Mouse (Mus musculus) embryonic facial prominence, embryonic 14.5 days (tissue): ENCODE measurements around the gene 9930022D16Rik. TPM values are rescaled to one million over a fixed set of nuclear protein-coding genes. Genes with fewer than 3 reads are reported as not detected.

ENCODE experiments used
- ATAC-seq: fragments of 200-750 bp; cut with Nextera tagmentation; 2 replicates; pipeline ENCODE4 v1.8.0; 2017; ENCODE audit warnings: low read depth, moderate number of reproducible peaks, moderate TSS enrichment
- DNase-seq: peaks from one replicate; pipeline ENCODE4 v3.0.0-alpha.2; 2015; ENCODE audit warnings: low spot score
- H3K27ac ChIP-seq: fragments of 300-500 bp; sonication (generic); replicated peaks from 2 replicates; pipeline ENCODE4 v1.5.1; 2014; ENCODE audit warnings: low read depth, mild to moderate bottlenecking, low read length, moderate library complexity
- H3K27me3 ChIP-seq: fragments of 300-500 bp; sonication (generic); replicated peaks from 2 replicates; pipeline ENCODE4 v1.6.1; 2014; ENCODE audit warnings: low read length; ENCODE audit not compliant: control insufficient read depth, insufficient read depth
- H3K36me3 ChIP-seq: fragments of 300-500 bp; sonication (generic); 2 replicates; pipeline ENCODE4 v1.6.1; 2014; ENCODE audit warnings: low read length, mixed read lengths; ENCODE audit not compliant: control insufficient read depth, insufficient read depth
- H3K4me1 ChIP-seq: fragments of 300-500 bp; sonication (generic); 2 replicates; pipeline ENCODE4 v1.6.1; 2014; ENCODE audit warnings: antibody characterized with exemption, low read length; ENCODE audit not compliant: control insufficient read depth, insufficient read depth
- H3K4me2 ChIP-seq: fragments of 300-500 bp; sonication (generic); 2 replicates; pipeline ENCODE4 v1.6.1; 2014; ENCODE audit warnings: low read depth, mild to moderate bottlenecking, low read length, moderate library complexity, mixed read lengths
- H3K4me3 ChIP-seq: fragments of 300-500 bp; sonication (generic); 2 replicates; pipeline ENCODE4 v1.5.1; 2014; ENCODE audit warnings: low read depth, mild to moderate bottlenecking, low read length
- H3K9ac ChIP-seq: fragments of 300-500 bp; sonication (generic); 2 replicates; pipeline ENCODE4 v1.6.1; 2014; ENCODE audit warnings: low read depth, mild to moderate bottlenecking, low read length, moderate library complexity, mixed read lengths
- H3K9me3 ChIP-seq: fragments of 300-500 bp; sonication (generic); 2 replicates; pipeline ENCODE4 v1.6.1; 2016; ENCODE audit warnings: low read length; ENCODE audit not compliant: control insufficient read depth
- WGBS: fragments of 180-500 bp; shearing (Covaris S2); extraction: QIAGEN DNeasy Blood & Tissue Kit; methylation state at CpG from one replicate; pipeline ENCODE4 v1.1.7; 2014; 5-methylcytosine and 5-hydroxymethylcytosine counted together
- polyA plus RNA-seq: library from polyadenylated mRNA; unstranded; fragments of >200 nt; fragmentation: Nextera tagmentation; extraction: Ambion mirVana; gene quantifications from 2 replicates; pipeline ENCODE4 v1.2.1, GENCODE M21; 2014

9930022D16Rik gene
- polyA plus RNA-seq, 1 experiment from 2014 or later, result 0.08 TPM

DNA sequence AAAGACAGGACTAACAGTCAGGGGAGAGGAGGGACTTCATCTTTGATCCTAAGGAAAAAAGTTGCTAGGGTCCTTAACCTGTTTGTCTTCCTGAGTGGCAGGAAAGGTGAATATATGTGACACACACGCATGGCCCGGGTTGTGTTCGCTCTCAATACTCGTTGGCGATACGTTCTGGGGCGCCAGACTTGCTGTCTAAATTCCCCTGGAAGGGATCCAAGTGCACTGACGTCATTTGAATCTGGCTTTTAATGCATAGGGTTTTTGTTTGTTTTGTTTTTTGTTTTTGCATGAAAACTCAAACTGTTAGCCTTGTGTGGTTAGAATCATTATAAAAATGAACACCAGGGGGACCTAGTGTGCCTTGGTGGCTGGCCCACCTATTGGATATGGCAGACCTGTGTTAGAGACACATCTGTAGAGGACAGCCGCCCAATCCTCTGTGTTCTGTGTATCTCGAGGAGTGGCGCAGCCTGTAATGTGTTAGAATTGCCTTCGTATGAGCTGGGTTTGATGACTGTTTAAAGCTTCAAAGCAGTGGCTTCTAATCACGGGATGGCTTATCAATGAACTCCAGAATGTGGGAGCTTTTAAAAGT, 31.8 kb downstream of the 9930022D16Rik start:
- peak; percentile 55; the same call in 1 of the 2 replicates for ATAC-seq
- H3K9me3 ChIP-seq, result no peaks in the 10 kb centered on the region
- no peaks in the 10 kb centered on the region for H3K36me3 ChIP-seq
- 44% methylated on average over 13 of the region's 13 CpGs for WGBS
- no peaks in the 10 kb centered on the region for H3K4me1 ChIP-seq
- H3K4me2 ChIP-seq, result no peak overlapping the region
- no peak overlapping the region for H3K4me3 ChIP-seq
- peak; percentile 67 for DNase-seq
- no peak overlapping the region for H3K9ac ChIP-seq
- H3K27me3 ChIP-seq, result no peaks in the 10 kb centered on the region
- no peak overlapping the region for H3K27ac ChIP-seq

DNA sequence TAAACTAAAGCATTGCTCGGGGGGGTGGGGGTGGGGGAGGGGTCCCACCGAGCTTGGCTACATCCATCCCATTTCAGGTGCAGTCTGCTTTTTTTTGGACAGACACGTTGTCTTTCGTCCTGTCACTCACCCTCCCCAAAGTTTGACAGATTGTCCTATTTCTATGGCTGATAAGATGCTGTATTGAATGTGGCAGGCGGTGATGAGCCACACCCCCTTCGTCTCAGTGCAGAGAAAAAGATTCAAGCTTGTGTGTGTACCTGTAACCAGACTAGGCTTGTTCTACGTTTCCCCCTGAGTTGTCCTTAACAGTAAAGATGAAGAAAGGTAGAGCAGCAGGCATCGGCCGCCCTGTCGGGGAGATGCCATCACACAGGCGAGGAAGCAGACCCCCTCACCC, 37.5 kb downstream of the 9930022D16Rik start:
- H3K9ac ChIP-seq, result no peak overlapping the region
- 0 out of 2 replicates have a peak, but pooled peaks cover 13% of the 10 kb centered on the region for H3K36me3 ChIP-seq
- H3K4me1 ChIP-seq, result no peaks in the 10 kb centered on the region
- DNase-seq, result no peak
- ATAC-seq, result no peak
- 80% methylated on average over 11 of the region's 11 CpGs for WGBS
- no peak overlapping the region for H3K4me2 ChIP-seq
- H3K27me3 ChIP-seq, result no peaks in the 10 kb centered on the region
- H3K27ac ChIP-seq, result no peak overlapping the region
- no peaks in the 10 kb centered on the region for H3K9me3 ChIP-seq
- H3K4me3 ChIP-seq, result no peak overlapping the region

GRCm38 (mm10) chr11:109456261-109456660, 42.5 kb downstream of the 9930022D16Rik start:
- ATAC-seq (no peak), DNase-seq (no peak)
- WGBS, result 80% methylated on average over 5 of the region's 5 CpGs
- no peak overlapping the region for H3K4me3 ChIP-seq
- no peaks in the 10 kb centered on the region for H3K9me3 ChIP-seq
- H3K27ac ChIP-seq, result no peak overlapping the region
- H3K4me2 ChIP-seq, result no peak overlapping the region
- H3K27me3 ChIP-seq, result no peaks in the 10 kb centered on the region
- no peak overlapping the region for H3K9ac ChIP-seq
- H3K36me3 ChIP-seq, result 0 out of 2 replicates have a peak, but pooled peaks cover 13% of the 10 kb centered on the region
- H3K4me1 ChIP-seq, result no peaks in the 10 kb centered on the region

DNA sequence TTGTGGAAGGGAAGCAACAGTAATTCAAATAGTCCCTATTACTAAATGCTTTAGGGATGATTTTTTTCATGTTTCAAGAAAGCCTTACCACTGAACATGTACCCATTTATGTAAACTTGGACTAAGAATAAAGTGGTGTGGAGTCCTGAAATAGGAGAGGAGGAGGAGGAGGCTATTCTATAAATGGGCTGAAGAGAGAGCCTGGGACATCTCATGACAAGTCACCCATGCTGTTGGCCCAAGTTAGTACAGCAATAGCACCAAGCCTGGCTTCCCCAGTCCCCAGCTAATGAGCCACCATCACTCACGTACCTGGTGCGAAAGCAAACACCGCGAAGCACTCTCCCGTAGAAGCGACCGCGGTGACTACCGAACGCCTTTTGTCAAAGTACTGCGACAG, 44.4 kb downstream of the 9930022D16Rik start:
- 95% methylated on average over 11 of the region's 11 CpGs for WGBS
- no peak for DNase-seq
- no peaks in the 10 kb centered on the region for H3K27me3 ChIP-seq
- no peak overlapping the region for H3K9ac ChIP-seq
- 0 out of 2 replicates have a peak, but pooled peaks cover 9% of the 10 kb centered on the region for H3K36me3 ChIP-seq
- no peak overlapping the region for H3K4me2 ChIP-seq
- no peak overlapping the region for H3K4me3 ChIP-seq
- H3K4me1 ChIP-seq, result no peaks in the 10 kb centered on the region
- no peaks in the 10 kb centered on the region for H3K9me3 ChIP-seq
- ATAC-seq, result no peak
- H3K27ac ChIP-seq, result no peak overlapping the region

DNA sequence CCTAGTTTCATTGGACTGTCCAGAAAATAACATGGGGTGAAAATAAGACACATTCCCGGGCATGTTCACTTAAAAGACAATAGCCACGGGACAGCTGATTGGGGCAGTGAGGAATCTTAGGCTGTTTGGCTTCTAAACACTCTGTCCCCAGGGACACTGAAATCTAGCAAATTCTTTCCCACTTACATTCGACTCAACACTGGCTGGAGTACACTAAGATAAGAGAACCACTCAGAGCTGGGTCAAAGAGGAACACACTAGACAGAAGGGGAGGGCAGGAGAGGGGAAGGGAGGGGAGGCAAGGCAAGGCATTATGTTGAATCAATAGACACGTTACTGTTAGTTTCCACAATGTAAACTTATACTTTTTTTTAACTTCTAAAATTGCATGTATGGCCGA, 46.9 kb downstream of the 9930022D16Rik start:
- Histone ChIP-seq H3K4me1 (no peaks in the 10 kb centered on the region), H3K27ac (no peak overlapping the region), H3K9me3 (no peaks in the 10 kb centered on the region), H3K27me3 (no peaks in the 10 kb centered on the region), H3K4me3 (no peak overlapping the region), H3K9ac (no peak overlapping the region), H3K4me2 (no peak overlapping the region), H3K36me3 (0 out of 2 replicates have a peak, but pooled peaks cover 2% of the 10 kb centered on the region)
- WGBS, result 64% methylated on average over 5 of the region's 5 CpGs
- ATAC-seq, result no peak
- no peak for DNase-seq

DNA sequence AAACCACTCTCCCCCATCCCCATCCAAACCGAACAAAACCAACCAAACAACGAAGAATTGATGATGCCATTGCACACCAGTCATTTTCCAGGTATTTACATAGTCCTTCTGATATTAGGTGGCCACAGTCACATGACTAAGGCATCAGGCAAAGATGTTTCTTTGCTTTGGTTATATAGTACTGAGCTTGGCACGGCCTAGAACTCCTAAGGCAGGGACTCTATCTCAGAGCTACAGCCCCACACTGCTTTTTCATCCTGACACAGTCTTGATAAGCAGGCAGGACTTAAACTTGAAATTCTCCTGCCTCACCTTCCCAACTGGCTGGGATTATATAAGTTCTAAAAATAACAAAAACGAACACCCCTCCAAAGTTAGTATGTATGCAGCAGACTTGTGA, 51.4 kb downstream of the 9930022D16Rik start:
- Histone ChIP-seq H3K4me3 (no peak overlapping the region), H3K27me3 (no peaks in the 10 kb centered on the region), H3K4me2 (no peak overlapping the region), H3K27ac (no peak overlapping the region), H3K9me3 (no peaks in the 10 kb centered on the region), H3K9ac (no peak overlapping the region), H3K4me1 (no peaks in the 10 kb centered on the region), H3K36me3 (no peaks in the 10 kb centered on the region)
- WGBS, result 90% methylated on average over 4 of the region's 4 CpGs
- no peak for ATAC-seq
- DNase-seq, result no peak

DNA sequence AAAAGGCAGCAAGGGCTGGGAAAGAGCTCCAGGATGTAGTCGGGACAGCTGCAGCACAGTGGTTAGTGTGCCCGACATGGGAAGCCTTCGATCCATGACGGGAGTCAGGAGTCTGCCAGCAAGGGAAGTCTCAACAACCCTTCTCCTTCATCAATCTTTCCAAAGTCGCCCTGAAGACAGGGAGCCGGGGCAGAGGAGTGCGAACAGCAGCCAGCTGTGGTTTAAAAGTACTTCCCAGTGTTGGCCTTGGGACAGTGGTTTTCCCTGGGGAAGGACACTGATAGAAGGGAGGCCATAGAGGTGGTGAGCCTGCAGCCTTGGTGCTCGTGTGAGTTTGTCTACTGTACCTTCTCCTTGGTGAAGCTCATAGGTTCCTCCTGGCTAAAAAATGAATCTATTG, 53.3 kb downstream of the 9930022D16Rik start:
- Histone ChIP-seq H3K9ac (no peak overlapping the region), H3K27ac (no peak overlapping the region), H3K27me3 (no peaks in the 10 kb centered on the region), H3K4me1 (no peaks in the 10 kb centered on the region), H3K4me2 (no peak overlapping the region), H3K36me3 (no peaks in the 10 kb centered on the region), H3K4me3 (no peak overlapping the region), H3K9me3 (no peaks in the 10 kb centered on the region)
- DNase-seq, result no peak
- 74% methylated on average over 8 of the region's 8 CpGs for WGBS
- ATAC-seq, result no peak

GRCm38 (mm10) chr11:109468133-109468532, 54.4 kb downstream of the 9930022D16Rik start:
- Histone ChIP-seq H3K27me3 (no peaks in the 10 kb centered on the region), H3K4me3 (no peak overlapping the region), H3K4me1 (no peaks in the 10 kb centered on the region), H3K9me3 (no peaks in the 10 kb centered on the region), H3K4me2 (no peak overlapping the region), H3K27ac (no peak overlapping the region), H3K9ac (no peak overlapping the region), H3K36me3 (no peaks in the 10 kb centered on the region)
- DNase-seq (no peak), ATAC-seq (no peak)
- 85% methylated on average over 5 of the region's 5 CpGs for WGBS
